Mouse (Mus musculus) adrenal gland, adult 10 weeks (tissue): ENCODE results near the gene Nfe2l2. TPM values are rescaled to one million over a fixed set of nuclear protein-coding genes. Genes with fewer than 3 reads are reported as not detected.

Source experiments
- polyA plus RNA-seq: library from polyadenylated mRNA; stranded (reverse); fragments of 350-450 nt; fragmentation: Illumina TruSeq; extraction: RNeasy Lipid Tissue Mini Kit (QIAGEN cat#74804); gene quantifications from one replicate; pipeline ENCODE4 v1.2.3, GENCODE M21; 2014; ENCODE audit warnings: low read depth, low replicate concordance

Nfe2l2 gene
- polyA plus RNA-seq, result 201 TPM

GRCm38 (mm10) chr2:75704234-75705161, at the start of gene Nfe2l2:
Gene Nfe2l2, minus strand, starts transcription at chr2:75704641.

GRCm38 (mm10) chr2:75658727-75659628, 45.5 kb downstream of the Nfe2l2 start, which contains the start of gene Hnrnpa3:
Gene Hnrnpa3, plus strand, starts transcription at chr2:75659261.

Other genes starting within 250 kb of the Nfe2l2 start
- gene Hnrnpa3, start 45.4 kb downstream of the Nfe2l2 start, polyA plus RNA-seq, result 1,274 TPM
- 84.6 TPM for gene Agps, start 127.5 kb upstream of the Nfe2l2 start, polyA plus RNA-seq
- 75.5 TPM for gene Ttc30b, start 233.9 kb upstream of the Nfe2l2 start, polyA plus RNA-seq